In genomic region chr6:83695731-83696130, GRCm38 (mm10) we compare ENCODE assay signal across 36 mouse cellular contexts. TPM values are rescaled to one million over a fixed set of nuclear protein-coding genes. Genes with fewer than 3 reads are reported as not detected.
DNase-seq lines count a peak whose midpoint lies in the region; ATAC-seq and TF ChIP-seq lines count a peak whose summit lies in the region.
"Had no signal": no experiment of that assay in that cellular context is flagged by ENCODE, and none has a peak within 500 bp of the region (broad histone marks: within the 10 kb centered on the region; RNA-seq: fewer than 3 reads in every experiment).

No protein-coding gene starts in this region.

- peak; percentile 28; the same call in 1 of the 2 replicates for TF ChIP-seq CTCF in forebrain, postnatal 0 days (IDR thresholded peaks at IDR 0.05; ENCODE audit: low read depth)
- TF ChIP-seq CTCF in kidney, postnatal 0 days (IDR thresholded peaks at IDR 0.05; ENCODE audit: low read depth): peak; percentile 54; the same call in 1 of the 2 replicates
- peak; percentile 9; the same call in 1 of the 2 replicates for TF ChIP-seq CTCF in brain, embryonic 14.5 days (IDR thresholded peaks at IDR 0.05; ENCODE audit: borderline replicate concordance, extremely low read depth, insufficient read depth, insufficient read length)
- no peak for TF ChIP-seq CTCF in layer of hippocampus, adult 2 months (conservative IDR thresholded peaks at IDR 0.05)

- no peak for TF ChIP-seq POLR2A in brain, embryonic 14.5 days (IDR thresholded peaks at IDR 0.05; ENCODE audit: borderline replicate concordance, extremely low read depth, insufficient read depth, insufficient read length, poor library complexity, severe bottlenecking)

- no peaks in the 10 kb centered on the region for H3K4me1 ChIP-seq in forebrain, postnatal 0 days (ENCODE audit: insufficient read depth)
- H3K4me1 ChIP-seq in forebrain, embryonic 15.5 days: no peaks in the 10 kb centered on the region
- H3K4me1 ChIP-seq in kidney, postnatal 0 days (replicated peaks; ENCODE audit: insufficient read depth, low read length): no peaks in the 10 kb centered on the region
- H3K4me1 ChIP-seq: embryonic facial prominence, embryonic 13.5 days; forebrain, embryonic 12.5 days; hindbrain, embryonic 10.5 days had no signal

- H3K9ac ChIP-seq in forebrain, postnatal 0 days: no peak overlapping the region
- no peak overlapping the region for H3K9ac ChIP-seq in forebrain, embryonic 15.5 days (replicated peaks)
- no peak overlapping the region for H3K9ac ChIP-seq in kidney, postnatal 0 days (ENCODE audit: low read depth, low read length)
- H3K9ac ChIP-seq: embryonic facial prominence, embryonic 13.5 days; forebrain, embryonic 12.5 days; kidney, embryonic 15.5 days had no signal

- DNase-seq in forebrain, postnatal 0 days: no peak
- no peak for DNase-seq in kidney, postnatal 0 days (ENCODE audit: low spot score)
- no peak for DNase-seq in kidney, postnatal 14 days
- peak; percentile 32 for DNase-seq in 3T3-L1 (ENCODE audit: low read depth, low spot score)
- DNase-seq in brain, embryonic 14.5 days (ENCODE audit: low read depth): no peak
- no peak for DNase-seq in cerebellum, adult 18-20 months
- DNase-seq in layer of hippocampus, adult 2 months (ENCODE audit: low spot score in 2 of 2): no peak
- DNase-seq: adrenal gland, postnatal 10 days; cerebellum, adult 8-10 months; cerebellum, postnatal 36 days; embryo, embryonic 11 days; heart, postnatal 10 days; lung, adult 18-20 months; lung, postnatal 4 days; right cerebral cortex, postnatal 14 days; thymus, postnatal 14 days had no signal

- WGBS in forebrain, postnatal 0 days: 8% methylated on average over 3 of the region's 3 CpGs
- 9% methylated on average over 3 of the region's 3 CpGs for WGBS in forebrain, embryonic 15.5 days
- WGBS in kidney, postnatal 0 days: 4% methylated on average over 3 of the region's 3 CpGs

- no peak overlapping the region for H3K4me2 ChIP-seq in forebrain, postnatal 0 days (ENCODE audit: low read depth)
- H3K4me2 ChIP-seq in forebrain, embryonic 15.5 days (replicated peaks): no peak overlapping the region
- H3K4me2 ChIP-seq in kidney, postnatal 0 days (ENCODE audit: low read length): no peak overlapping the region
- H3K4me2 ChIP-seq: embryonic facial prominence, embryonic 13.5 days; forebrain, embryonic 12.5 days; heart, embryonic 11.5 days; kidney, embryonic 15.5 days had no signal

- ATAC-seq in forebrain, postnatal 0 days: no peak
- ATAC-seq in forebrain, embryonic 15.5 days (replicated peaks): no peak
- no peak for ATAC-seq in kidney, postnatal 0 days (replicated peaks; ENCODE audit: low FRiP score, low read depth)
- ATAC-seq: activated CD4-positive, CD25-positive, alpha-beta regulatory T cell, adult 4 months had no signal

- no peaks in the 10 kb centered on the region for H3K36me3 ChIP-seq in forebrain, postnatal 0 days (ENCODE audit: insufficient read depth)
- H3K36me3 ChIP-seq in forebrain, embryonic 15.5 days: no peaks in the 10 kb centered on the region
- no peaks in the 10 kb centered on the region for H3K36me3 ChIP-seq in kidney, postnatal 0 days (ENCODE audit: insufficient read depth, low read length)
- H3K36me3 ChIP-seq: embryonic facial prominence, embryonic 13.5 days; forebrain, embryonic 12.5 days; hindbrain, embryonic 10.5 days; kidney, embryonic 15.5 days had no signal

- H3K4me3 ChIP-seq in forebrain, postnatal 0 days (ENCODE audit: low read depth, low read length): no peak overlapping the region
- H3K4me3 ChIP-seq in forebrain, embryonic 15.5 days: no peak overlapping the region
- H3K4me3 ChIP-seq in kidney, postnatal 0 days (replicated peaks; ENCODE audit: low read depth, low read length): no peak overlapping the region
- H3K4me3 ChIP-seq in layer of hippocampus, adult 2 months: no peak overlapping the region
- H3K4me3 ChIP-seq: embryonic facial prominence, embryonic 13.5 days; erythroblast, embryonic 14.5 days; forebrain, embryonic 12.5 days; hindbrain, embryonic 10.5 days; kidney, embryonic 15.5 days had no signal

- no peak overlapping the region for H3K27ac ChIP-seq in forebrain, postnatal 0 days (ENCODE audit: low read depth, low read length)
- no peak overlapping the region for H3K27ac ChIP-seq in forebrain, embryonic 15.5 days (replicated peaks)
- H3K27ac ChIP-seq in kidney, postnatal 0 days: no peak overlapping the region
- H3K27ac ChIP-seq in layer of hippocampus, adult 2 months: no peak overlapping the region
- H3K27ac ChIP-seq: embryonic facial prominence, embryonic 13.5 days; forebrain, embryonic 12.5 days; hindbrain, embryonic 10.5 days; kidney, embryonic 15.5 days had no signal

- no peaks in the 10 kb centered on the region for H3K9me3 ChIP-seq in forebrain, postnatal 0 days (ENCODE audit: low read length)
- H3K9me3 ChIP-seq in forebrain, embryonic 15.5 days: no peaks in the 10 kb centered on the region
- no peaks in the 10 kb centered on the region for H3K9me3 ChIP-seq in kidney, postnatal 0 days (replicated peaks; ENCODE audit: low read length)
- H3K9me3 ChIP-seq: embryonic facial prominence, embryonic 13.5 days; forebrain, embryonic 12.5 days; hindbrain, embryonic 10.5 days; kidney, embryonic 15.5 days had no signal

- peaks cover 96% of the 10 kb centered on the region for H3K27me3 ChIP-seq in forebrain, postnatal 0 days (ENCODE audit: insufficient read depth, low read length)
- H3K27me3 ChIP-seq in forebrain, embryonic 15.5 days: peaks cover 92% of the 10 kb centered on the region
- peaks cover 87% of the 10 kb centered on the region for H3K27me3 ChIP-seq in kidney, postnatal 0 days (ENCODE audit: insufficient read depth, low read length)

RNA-seq across cellular contexts. Expression of gene Vax2, which starts 15.3 kb away (rescaled TPM):
- not detected in 2 replicates for total RNA-seq in forebrain, postnatal 0 days (2014; rRNA removed)
- not detected in 2 replicates for polyA plus RNA-seq in forebrain, postnatal 0 days (2015; fragmentation: Nextera tagmentation; extraction: Ambion mirVana)
- polyA plus RNA-seq in forebrain, embryonic 15.5 days (2015; fragmentation: Nextera tagmentation; extraction: Ambion mirVana): 0.14 and 0.15 TPM in 2 replicates
- polyA plus RNA-seq in kidney, postnatal 0 days (2015; fragmentation: Nextera tagmentation; extraction: Ambion mirVana): not detected in 2 replicates
- polyA plus RNA-seq in brain, embryonic 14.5 days (2012; rRNA removed): 0.07 and 0.10 TPM in 2 replicates
- total RNA-seq in layer of hippocampus, adult 2 months (2021): not detected
- total RNA-seq: adrenal gland, postnatal 10 days; gastrocnemius, adult 8-10 months; heart, postnatal 10 days; layer of hippocampus, postnatal 10 days; left cerebral cortex, adult 8-10 months; liver, adult 2 months; monocyte, adult 5-6 weeks; neutrophil, adult 5-6 weeks had no signal
- polyA plus RNA-seq: embryonic facial prominence, embryonic 13.5 days; erythroblast, embryonic 14.5 days; frontal cortex, adult 2 months; gonadal fat pad, adult 2 months; heart, embryonic 11.5 days; intestine, embryonic 14.5 days; kidney, embryonic 15.5 days; large intestine, adult 2 months; liver, adult 2 months had no signal

RNA-seq across cellular contexts. Expression of gene Cd207, which starts 18.1 kb away (rescaled TPM):
- total RNA-seq in forebrain, postnatal 0 days (2014; rRNA removed): not detected in 2 replicates
- not detected in 2 replicates for polyA plus RNA-seq in forebrain, postnatal 0 days (2015; fragmentation: Nextera tagmentation; extraction: Ambion mirVana)
- not detected in 2 replicates for polyA plus RNA-seq in forebrain, embryonic 15.5 days (2015; fragmentation: Nextera tagmentation; extraction: Ambion mirVana)
- not detected in 2 replicates for polyA plus RNA-seq in kidney, postnatal 0 days (2015; fragmentation: Nextera tagmentation; extraction: Ambion mirVana)
- polyA plus RNA-seq in brain, embryonic 14.5 days (2012; rRNA removed): 0.04 TPM in 1 of 2 replicates, not detected in the other
- not detected for total RNA-seq in layer of hippocampus, adult 2 months (2021)
- total RNA-seq: gastrocnemius, adult 8-10 months; layer of hippocampus, postnatal 10 days; monocyte, adult 5-6 weeks; neutrophil, adult 5-6 weeks had no signal
- polyA plus RNA-seq: activated CD4-positive, CD25-positive, alpha-beta regulatory T cell, adult 4 months; embryonic facial prominence, embryonic 13.5 days; erythroblast, embryonic 14.5 days; forebrain, embryonic 12.5 days; gonadal fat pad, adult 2 months; heart, embryonic 11.5 days; hindbrain, embryonic 10.5 days; intestine, embryonic 14.5 days; kidney, embryonic 15.5 days; large intestine, adult 2 months; limb, embryonic 11.5 days; testis, adult 2 months had no signal

RNA-seq across cellular contexts. Expression of gene Clec4f, which starts 39.7 kb away (rescaled TPM):
- not detected in 2 replicates for total RNA-seq in forebrain, postnatal 0 days (2014; rRNA removed)
- 0.28 TPM in 1 of 2 replicates, not detected in the other for polyA plus RNA-seq in forebrain, postnatal 0 days (2015; fragmentation: Nextera tagmentation; extraction: Ambion mirVana)
- not detected in 2 replicates for polyA plus RNA-seq in forebrain, embryonic 15.5 days (2015; fragmentation: Nextera tagmentation; extraction: Ambion mirVana)
- not detected in 2 replicates for polyA plus RNA-seq in kidney, postnatal 0 days (2015; fragmentation: Nextera tagmentation; extraction: Ambion mirVana)
- not detected in 2 replicates for polyA plus RNA-seq in brain, embryonic 14.5 days (2012; rRNA removed)
- total RNA-seq in layer of hippocampus, adult 2 months (2021): not detected
- total RNA-seq: gastrocnemius, adult 8-10 months; heart, postnatal 10 days; layer of hippocampus, postnatal 10 days; left cerebral cortex, adult 8-10 months; monocyte, adult 5-6 weeks; neutrophil, adult 5-6 weeks had no signal
- polyA plus RNA-seq: activated CD4-positive, CD25-positive, alpha-beta regulatory T cell, adult 4 months; embryonic facial prominence, embryonic 13.5 days; forebrain, embryonic 12.5 days; frontal cortex, adult 2 months; gonadal fat pad, adult 2 months; hindbrain, embryonic 10.5 days; intestine, embryonic 14.5 days; large intestine, adult 2 months; limb, embryonic 11.5 days had no signal

RNA-seq across cellular contexts. Expression of gene Atp6v1b1, which starts 47.1 kb away (rescaled TPM):
- total RNA-seq in forebrain, postnatal 0 days (2014; rRNA removed): 0.19 and 0.77 TPM in 2 replicates
- polyA plus RNA-seq in forebrain, postnatal 0 days (2015; fragmentation: Nextera tagmentation; extraction: Ambion mirVana): 0.38 and 0.53 TPM in 2 replicates
- 0.43 and 0.53 TPM in 2 replicates for polyA plus RNA-seq in forebrain, embryonic 15.5 days (2015; fragmentation: Nextera tagmentation; extraction: Ambion mirVana)
- polyA plus RNA-seq in kidney, postnatal 0 days (2015; fragmentation: Nextera tagmentation; extraction: Ambion mirVana): 14.2 and 17.0 TPM in 2 replicates
- polyA plus RNA-seq in brain, embryonic 14.5 days (2012; rRNA removed): 0.08 and 0.26 TPM in 2 replicates
- under 1 TPM; 0.31 to 0.42 TPM for total RNA-seq in layer of hippocampus, adult 2 months (2021)
- total RNA-seq: adrenal gland, postnatal 10 days; gastrocnemius, adult 8-10 months; heart, postnatal 10 days; left cerebral cortex, adult 8-10 months; liver, adult 2 months; monocyte, adult 5-6 weeks; neutrophil, adult 5-6 weeks had no signal
- polyA plus RNA-seq: activated CD4-positive, CD25-positive, alpha-beta regulatory T cell, adult 4 months; erythroblast, embryonic 14.5 days; forebrain, embryonic 12.5 days; heart, embryonic 11.5 days; hindbrain, embryonic 10.5 days; intestine, embryonic 14.5 days; large intestine, adult 2 months; limb, embryonic 11.5 days; liver, adult 2 months had no signal
